Mouse (Mus musculus) testis, postnatal 14 days (tissue): ENCODE results near the gene Wtap.
"Not testable (repeated sequence)": the region's sequence is repeated elsewhere in the genome, so short reads cannot be mapped to it uniquely, and the experiment has no call there.

ENCODE experiments used
- DNase-seq: peaks from one replicate; pipeline ENCODE4 v3.0.0; 2021; ENCODE audit warnings: low spot score

Wtap gene

GRCm38 (mm10) chr17:12994069-12994468, at the start of gene Wtap:
Gene Wtap (minus strand): TSS chr17:12994169.
- DNase-seq = no peak

- not testable (repeated sequence) for DNase-seq
Measured at GRCm38 (mm10) chr17:13036627-13037192, 42.7 kb upstream of the Wtap start.

GRCm38 (mm10) chr17:13013316-13013715, 19.3 kb upstream of the Wtap start:
- DNase-seq = no peak

GRCm38 (mm10) chr17:13009887-13010286, 15.9 kb upstream of the Wtap start:
- DNase-seq = no peak

- no peak for DNase-seq
Measured at GRCm38 (mm10) chr17:13008528-13008927, 14.6 kb upstream of the Wtap start.

GRCm38 (mm10) chr17:13007730-13008425, 13.9 kb upstream of the Wtap start:
- peak; percentile 98 for DNase-seq

GRCm38 (mm10) chr17:13006984-13007383, 13.0 kb upstream of the Wtap start:
- no peak for DNase-seq

GRCm38 (mm10) chr17:13006546-13006945, 12.6 kb upstream of the Wtap start, which contains the start of gene Sod2:
Gene Sod2 (plus strand): TSS chr17:13006846.
- DNase-seq = not testable (repeated sequence)

DNA sequence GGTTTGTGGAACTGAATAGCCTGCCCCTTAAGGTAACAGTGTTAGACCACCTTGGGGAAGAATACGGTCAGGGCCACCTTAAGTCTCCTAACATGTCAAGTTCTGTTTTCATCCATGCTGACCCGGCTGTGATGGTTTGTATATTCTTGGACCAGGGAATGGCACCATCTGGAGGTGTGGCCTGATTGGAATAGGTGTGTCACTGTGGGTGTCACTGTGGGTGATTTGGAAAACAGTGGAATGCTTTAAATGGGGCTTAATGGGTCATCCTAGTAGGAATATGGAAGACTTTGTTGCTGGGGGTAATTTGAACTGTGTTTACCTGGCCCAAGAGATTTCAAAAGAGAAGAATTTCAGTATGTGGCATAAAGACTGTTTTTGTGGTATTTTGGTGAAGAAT, 10.5 kb upstream of the Wtap start:
- not testable (repeated sequence) for DNase-seq

DNA sequence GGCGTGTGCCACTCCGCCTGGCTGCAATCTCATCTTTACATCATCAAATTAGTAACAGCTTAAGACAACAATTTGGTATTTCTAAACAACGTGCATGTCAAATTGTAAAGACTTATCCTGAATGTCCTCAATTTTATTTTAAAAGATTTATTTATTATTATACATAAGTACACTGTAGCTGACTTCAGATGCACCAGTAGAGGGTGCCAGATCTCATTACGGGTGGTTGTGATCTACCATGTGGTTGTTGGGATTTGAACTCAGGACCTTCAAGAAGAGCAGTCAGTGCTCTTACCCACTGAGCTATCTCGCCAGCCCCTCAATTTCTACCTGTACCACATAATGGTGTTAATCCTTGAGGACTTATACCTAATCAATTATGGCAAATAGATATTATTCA, 8.3 kb upstream of the Wtap start:
- not testable (repeated sequence) for DNase-seq

DNA sequence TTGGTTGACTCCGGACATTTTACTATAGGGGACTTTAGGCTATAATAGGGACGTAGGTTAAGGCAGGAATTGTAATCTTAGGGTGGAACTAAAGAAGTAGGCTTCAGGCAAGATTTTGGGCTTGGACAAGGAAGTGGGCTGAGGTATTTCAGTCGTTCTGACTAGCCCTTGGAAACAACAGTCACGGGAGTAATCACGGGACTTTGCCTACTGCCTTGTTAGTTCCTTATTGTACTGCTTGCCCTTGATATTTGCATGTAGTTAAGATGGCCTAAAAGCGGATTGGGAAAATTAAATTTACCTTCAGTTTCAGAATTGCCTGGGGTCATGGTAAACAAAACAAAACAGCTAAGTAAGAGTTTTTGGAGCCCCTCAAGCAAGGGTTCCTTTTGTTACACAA, 5.1 kb upstream of the Wtap start:
- DNase-seq = no peak

DNA sequence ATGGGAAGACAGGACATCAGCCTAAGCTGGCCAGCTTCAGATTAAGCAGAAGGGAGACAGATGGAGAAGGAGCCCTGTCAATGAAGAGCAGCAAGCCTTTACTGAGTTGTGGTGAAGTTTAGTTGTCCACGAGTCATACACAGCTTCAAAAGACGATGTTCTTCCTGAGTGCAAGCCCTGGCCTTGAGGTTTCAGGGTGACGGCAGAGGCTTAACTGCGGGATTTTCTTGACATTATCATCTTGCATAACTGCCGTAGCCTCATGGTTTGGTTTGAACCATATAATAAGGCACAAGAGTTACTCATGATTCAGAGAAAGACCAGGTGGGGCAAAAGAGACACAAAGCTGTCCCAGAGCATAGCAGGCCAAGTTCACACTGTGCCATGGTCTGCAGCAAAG, 3.9 kb upstream of the Wtap start:
- DNase-seq = no peak

- no peak for DNase-seq
Measured at GRCm38 (mm10) chr17:12996345-12996744, 2.4 kb upstream of the Wtap start.

DNA sequence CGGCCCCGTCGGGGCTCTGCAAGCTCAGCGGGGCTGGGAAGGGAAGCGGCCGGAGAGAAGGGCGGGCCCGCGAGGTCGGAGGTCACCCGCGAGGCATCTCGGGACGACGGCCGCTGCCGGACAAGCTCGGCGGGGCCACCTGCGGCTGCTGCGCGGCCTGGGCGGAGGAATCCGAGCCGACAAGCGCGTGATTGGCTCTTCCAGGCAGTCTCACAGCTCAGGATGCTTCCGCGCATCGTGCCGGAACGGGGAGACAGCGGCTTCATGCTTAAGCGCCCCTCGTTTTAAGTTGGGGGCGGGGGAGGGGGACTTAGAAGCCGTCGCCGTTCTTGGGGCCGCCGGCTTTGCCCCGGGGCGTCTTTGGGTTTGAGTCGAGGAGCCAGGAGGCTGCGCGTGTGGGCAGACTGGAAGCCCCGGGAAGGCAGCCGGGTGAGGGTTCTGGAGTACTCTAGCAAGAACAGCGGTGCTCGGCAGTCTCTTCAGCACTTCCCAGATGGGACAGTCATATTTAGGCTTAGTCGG, 1.4 kb downstream of the Wtap start:
- peak; percentile 97 for DNase-seq

DNA sequence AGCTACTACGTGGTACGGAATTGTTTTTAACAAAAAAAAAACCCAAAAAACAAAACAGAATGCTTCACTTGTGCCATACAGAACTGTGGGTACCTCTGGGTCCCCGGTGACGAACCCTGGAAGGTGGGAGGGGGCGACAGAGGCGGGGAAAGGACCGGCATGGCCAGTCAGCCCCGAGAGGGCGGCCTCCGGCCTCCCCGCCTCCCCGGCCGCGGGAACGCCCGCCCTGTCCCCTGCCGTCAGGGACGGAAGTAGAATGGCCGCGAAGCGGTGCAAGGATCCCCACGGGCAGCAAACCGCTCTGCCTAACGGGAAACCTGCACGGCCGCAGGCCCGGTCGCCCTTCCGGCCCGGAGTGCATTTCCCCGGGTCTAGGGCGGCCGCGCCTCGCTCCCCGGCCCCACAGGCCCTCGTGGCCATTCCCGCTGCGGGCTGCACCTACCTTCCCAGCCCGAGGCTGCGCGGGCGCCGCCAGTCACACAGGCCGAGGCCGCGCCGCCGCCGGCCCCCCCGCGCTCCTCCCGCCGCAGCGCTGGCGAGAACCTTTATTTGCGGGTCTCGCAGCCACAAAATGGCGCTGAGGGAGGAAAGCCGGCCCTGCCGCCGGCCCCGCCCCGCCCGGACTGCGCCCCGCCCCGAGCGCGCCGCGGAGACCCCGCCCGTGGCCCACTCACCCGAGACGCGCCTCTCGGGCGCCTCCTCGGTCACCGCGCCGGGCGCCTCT, 2.2 kb downstream of the Wtap start:
- DNase-seq = peak; percentile 89

DNA sequence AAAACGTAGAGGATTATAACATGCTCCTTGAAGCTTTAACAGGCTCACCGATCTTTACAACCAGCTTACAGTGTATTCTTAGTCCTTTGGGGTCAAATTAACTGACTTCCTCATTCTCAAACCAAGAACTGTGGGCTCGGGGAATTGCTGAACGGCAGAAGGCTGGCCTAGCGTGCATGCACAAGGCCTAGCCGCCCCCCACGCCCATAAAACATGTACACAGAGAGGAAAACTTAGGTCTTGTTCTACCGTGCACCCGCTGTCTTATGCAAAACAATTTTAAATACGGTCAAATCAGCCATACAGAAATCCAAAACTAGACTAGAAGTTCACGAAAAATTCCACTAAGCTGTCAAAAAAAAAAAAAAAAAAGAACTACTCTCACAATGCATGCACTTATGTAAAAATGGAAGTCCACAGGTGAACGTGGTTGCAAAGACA, 2.8 kb downstream of the Wtap start:
- no peak for DNase-seq

GRCm38 (mm10) chr17:12990567-12991145, 3.3 kb downstream of the Wtap start:
- no peak for DNase-seq

GRCm38 (mm10) chr17:12988096-12988495, 5.9 kb downstream of the Wtap start:
- not testable (repeated sequence) for DNase-seq

GRCm38 (mm10) chr17:12983988-12984387, 10.0 kb downstream of the Wtap start:
- DNase-seq = no peak

DNA sequence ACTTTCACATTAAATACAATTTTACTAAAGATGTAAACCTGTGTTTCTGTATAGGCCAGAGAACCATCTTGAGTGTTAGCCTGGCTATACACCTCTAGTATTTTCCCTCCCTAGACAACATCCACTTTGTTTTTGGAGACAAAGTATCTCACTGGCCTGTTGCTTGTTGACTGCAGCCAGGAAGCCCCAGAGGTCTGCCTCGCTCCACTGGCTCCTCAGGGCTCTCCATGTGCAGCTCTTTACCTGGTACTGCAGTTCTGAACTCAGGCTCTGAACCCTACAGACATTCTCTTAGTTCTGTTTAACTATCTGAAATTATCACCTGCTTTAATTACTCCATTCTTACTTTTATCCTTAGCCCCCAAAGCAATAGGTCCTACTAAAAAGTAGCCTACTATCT, 15.4 kb downstream of the Wtap start:
- DNase-seq = no peak

DNA sequence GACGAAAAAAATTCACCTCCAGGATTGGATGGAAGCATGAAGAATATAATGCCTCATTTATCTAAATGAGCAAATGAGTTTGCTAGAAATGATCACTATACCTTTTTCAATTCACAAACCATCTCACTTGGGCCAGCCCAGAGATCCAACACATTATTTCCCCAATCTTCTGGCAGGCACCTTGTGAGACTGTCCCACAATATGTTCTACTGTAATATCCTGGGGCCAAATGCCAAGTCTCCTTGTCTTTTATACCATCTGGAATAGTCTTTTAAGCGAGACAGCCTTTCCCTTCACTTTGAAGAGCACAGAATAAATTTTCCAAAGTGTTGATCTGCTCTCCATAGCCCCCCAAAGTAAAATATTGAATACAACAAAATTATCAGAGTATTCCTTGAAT, 20.1 kb downstream of the Wtap start:
- no peak for DNase-seq

DNA sequence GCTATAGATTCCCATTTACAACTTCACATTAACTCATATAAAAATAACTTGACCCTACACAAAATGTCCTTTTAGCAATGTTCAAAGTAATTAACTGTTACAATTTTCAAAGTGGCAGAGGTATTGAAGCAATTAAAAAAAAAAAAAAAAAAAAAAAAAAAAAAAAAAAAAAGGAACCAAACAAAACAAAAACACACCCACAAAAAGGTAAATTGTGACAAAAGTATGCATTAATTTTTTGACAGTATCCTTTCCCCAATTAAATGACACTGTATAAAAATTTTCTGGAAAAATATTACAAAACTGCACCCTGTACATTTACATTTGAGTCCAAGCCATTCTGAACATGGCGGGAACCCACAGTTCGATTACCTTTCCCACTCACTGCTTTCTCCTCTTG, 26.8 kb downstream of the Wtap start:
- DNase-seq = no peak

DNA sequence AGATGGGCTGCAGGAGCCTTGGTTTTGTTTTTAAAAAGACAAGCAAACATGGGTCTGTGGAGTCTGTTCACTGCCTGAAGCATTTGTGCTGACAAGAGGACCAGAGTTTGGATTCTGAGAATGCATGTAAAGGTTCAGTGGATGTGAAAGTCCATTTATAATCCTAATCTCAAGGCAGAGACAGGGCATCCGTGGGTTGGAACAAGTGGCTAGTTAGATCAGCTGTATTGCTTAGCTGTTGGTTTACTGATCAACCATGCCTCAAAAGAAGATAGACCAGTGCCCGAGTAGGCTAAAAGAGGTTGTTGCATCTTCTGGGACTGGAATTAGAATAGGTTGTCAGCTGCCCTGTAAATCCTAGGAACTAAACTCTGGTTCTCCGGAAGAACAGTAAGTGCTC, 30.5 kb downstream of the Wtap start:
- no peak for DNase-seq
